Comparison of ENCODE assay signal across 25 mouse cellular contexts in the genomic region with DNA sequence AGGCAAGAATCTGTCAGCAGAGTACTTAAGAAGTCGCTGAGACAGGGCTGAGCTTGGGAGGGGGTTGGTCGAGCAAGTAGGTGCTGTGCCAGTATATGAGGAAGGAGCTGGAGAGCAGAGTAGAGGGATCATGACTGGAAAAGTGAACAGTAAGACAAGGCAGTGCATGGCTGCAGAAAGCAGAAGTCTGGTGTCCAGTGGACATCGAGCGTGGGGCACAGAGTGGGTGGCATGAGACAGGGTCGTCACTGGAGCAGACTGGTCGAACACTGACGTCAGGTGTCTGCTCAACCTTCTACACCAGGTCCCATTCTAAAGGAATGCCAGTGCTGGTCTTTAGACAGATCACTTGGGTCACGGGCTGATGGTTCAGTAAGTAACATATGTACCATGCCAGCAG.
DNase-seq lines count a peak whose midpoint lies in the region; ATAC-seq lines count a peak whose summit lies in the region.
"Had no signal": no experiment of that assay in that cellular context is flagged by ENCODE, and none has a peak within 500 bp of the region (broad histone marks: within the 10 kb centered on the region; RNA-seq: fewer than 3 reads in every experiment).

No protein-coding gene starts in this region.

- H3K4me3 ChIP-seq in megakaryocyte, embryonic 14.5 days (replicated peaks) = peak overlapping the region; percentile 0
- H3K4me3 ChIP-seq: forebrain, embryonic 15.5 days; heart, adult 2 months had no signal

- no peaks in the 10 kb centered on the region for H3K27me3 ChIP-seq in megakaryocyte, embryonic 14.5 days (replicated peaks)
- H3K27me3 ChIP-seq: CH12.LX; forebrain, embryonic 15.5 days; Patski had no signal

- ATAC-seq in megakaryocyte, adult 5-6 weeks (ENCODE audit: poor library complexity, severe bottlenecking) = no peak
- ATAC-seq in hematopoietic stem cell, adult 5-6 weeks (replicated peaks in 1 of 2; ENCODE audit: insufficient read depth in 1 of 2, low FRiP score in 2 of 2, low TSS enrichment in 1 of 2, low read depth in 1 of 2, poor library complexity in 2 of 2, severe bottlenecking in 2 of 2) = peak; percentile 42 to 51; a peak in 2 of 4 replicates
- ATAC-seq: forebrain, embryonic 15.5 days; hindbrain, postnatal 0 days; inflammation-experienced regulatory T-cells, adult 6 months; intestine, embryonic 16.5 days; Patski had no signal

- H3K36me3 ChIP-seq in megakaryocyte, embryonic 14.5 days (replicated peaks; ENCODE audit: low read length) = peaks cover 91% of the 10 kb centered on the region
- H3K36me3 ChIP-seq: forebrain, embryonic 15.5 days had no signal

- H3K9me3 ChIP-seq in megakaryocyte, embryonic 14.5 days = no peaks in the 10 kb centered on the region
- H3K9me3 ChIP-seq: forebrain, embryonic 15.5 days; G1E had no signal

- peaks cover 37% of the 10 kb centered on the region for H3K4me1 ChIP-seq in megakaryocyte, embryonic 14.5 days
- H3K4me1 ChIP-seq: forebrain, embryonic 15.5 days had no signal

- DNase-seq in heart, adult 11 months = peak; percentile 54
- DNase-seq in heart, postnatal 14 days = no peak
- DNase-seq in thymus, postnatal 10 days (ENCODE audit: low spot score in 2 of 2) = no peak
- no peak for DNase-seq in adrenal gland, postnatal 10 days
- DNase-seq: adrenal gland, postnatal 14 days; B cell, adult 2 months; cerebellum, adult 11 months; cerebellum, adult 2 months; cerebellum, adult 9-11 months; cerebellum, postnatal 25 days; embryo, embryonic 11 days; gastrocnemius, postnatal 10 days; gastrocnemius, postnatal 36 days; heart, adult 2 months; heart, postnatal 36 days had no signal

- intact Hi-C loops in heart, postnatal 14 days (cut with DNase I) = no loop called here
